Mouse (Mus musculus) T-cell, adult 2 months (primary cell): ENCODE results near the gene Slc28a1.

Source experiments
- DNase-seq: peaks from one replicate; pipeline ENCODE4 v3.0.0; 2022; ENCODE audit warnings: low spot score

Slc28a1 gene

DNA sequence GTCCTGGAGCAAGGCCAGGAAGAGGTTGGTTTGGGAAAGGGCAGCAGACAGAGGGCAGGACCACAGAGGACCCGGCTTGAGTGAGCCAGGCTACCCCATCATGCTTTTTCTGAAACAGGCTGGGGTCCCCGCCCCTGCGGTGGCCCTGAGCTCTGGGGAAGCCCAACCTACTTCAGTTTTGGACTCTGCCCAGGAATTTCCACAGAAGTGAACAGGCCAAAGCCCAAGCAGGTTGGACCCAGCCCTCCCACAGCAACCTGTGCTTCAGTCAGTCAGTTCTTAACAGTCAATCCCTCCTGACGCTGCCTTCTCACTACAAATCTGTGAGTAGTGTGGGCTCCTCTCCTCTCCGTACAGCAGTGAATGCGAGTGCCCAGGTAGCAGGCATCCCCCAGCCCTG lies at the start of gene Slc28a1:
Gene Slc28a1, plus strand, starts transcription at position 245 of the 400 bp plus-strand sequence.
- DNase-seq, result no peak

- DNase-seq, result no peak
Measured at GRCm38 (mm10) chr7:81066714-81067113, 47.9 kb upstream of the Slc28a1 start.

GRCm38 (mm10) chr7:81072463-81072862 lies 42.1 kb upstream of the Slc28a1 start:
- no peak for DNase-seq

- peak; percentile 14 for DNase-seq
Measured at GRCm38 (mm10) chr7:81073273-81073672, 41.3 kb upstream of the Slc28a1 start.

DNA sequence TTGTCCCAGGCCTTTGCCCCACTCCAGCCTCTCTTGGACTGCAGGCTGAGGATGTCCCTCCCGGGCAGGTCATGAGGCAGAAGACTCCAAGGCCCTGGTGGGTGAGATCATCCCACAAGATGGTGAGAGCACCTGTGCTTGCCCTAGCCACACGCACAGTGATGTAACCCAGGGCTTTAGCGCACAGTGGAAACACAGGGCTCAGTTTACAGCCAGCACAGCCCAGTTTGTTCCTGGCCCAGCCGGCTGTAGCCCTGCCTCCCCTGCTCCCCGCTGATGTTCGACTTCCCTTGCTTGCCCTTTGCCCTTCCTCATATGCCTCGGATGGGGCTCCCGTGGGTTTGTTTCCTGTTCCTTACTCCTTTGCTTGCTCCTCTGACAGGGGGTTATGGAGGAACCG lies 40.1 kb upstream of the Slc28a1 start:
- DNase-seq, result peak; percentile 34

DNA sequence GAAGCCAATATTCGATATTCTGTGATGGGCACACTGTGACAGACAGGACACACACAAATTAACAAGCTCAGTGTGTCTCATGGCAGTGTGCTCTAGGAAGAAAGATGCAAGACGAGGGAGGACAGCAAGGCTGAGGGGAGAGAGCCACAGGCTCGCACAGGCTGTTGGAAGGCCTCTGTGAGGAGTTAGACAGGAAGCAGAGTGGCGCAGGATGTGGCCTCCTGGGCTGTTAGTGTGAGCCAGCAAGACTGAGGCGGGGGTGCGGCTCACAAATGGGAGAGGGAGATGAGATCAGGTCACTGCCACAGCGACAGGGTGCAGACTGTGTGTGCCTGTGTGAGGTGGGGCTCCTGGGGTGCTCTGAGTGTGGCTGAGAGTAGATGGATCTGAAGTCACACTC lies 39.3 kb upstream of the Slc28a1 start:
- DNase-seq, result peak; percentile 80

DNA sequence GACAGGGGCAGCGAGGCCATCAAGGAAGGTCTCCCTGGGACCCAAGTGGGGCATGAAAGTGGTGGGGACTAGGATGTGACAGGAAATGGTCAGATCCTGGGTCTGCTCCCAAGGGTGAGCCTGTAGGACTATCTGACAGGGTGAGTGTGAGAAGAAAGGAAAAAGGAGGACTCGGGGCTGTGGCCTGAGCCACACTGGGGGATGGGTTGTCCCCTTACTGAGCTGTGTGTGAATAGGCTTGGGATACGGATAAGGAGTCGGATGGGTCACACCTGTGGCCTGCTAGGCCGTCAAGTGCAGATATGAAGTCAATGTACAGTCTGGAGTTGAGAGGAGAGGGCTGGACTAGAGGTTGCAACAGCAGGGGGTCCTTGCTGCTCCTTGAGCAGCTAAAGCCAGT lies 38.9 kb upstream of the Slc28a1 start:
- no peak for DNase-seq

DNA sequence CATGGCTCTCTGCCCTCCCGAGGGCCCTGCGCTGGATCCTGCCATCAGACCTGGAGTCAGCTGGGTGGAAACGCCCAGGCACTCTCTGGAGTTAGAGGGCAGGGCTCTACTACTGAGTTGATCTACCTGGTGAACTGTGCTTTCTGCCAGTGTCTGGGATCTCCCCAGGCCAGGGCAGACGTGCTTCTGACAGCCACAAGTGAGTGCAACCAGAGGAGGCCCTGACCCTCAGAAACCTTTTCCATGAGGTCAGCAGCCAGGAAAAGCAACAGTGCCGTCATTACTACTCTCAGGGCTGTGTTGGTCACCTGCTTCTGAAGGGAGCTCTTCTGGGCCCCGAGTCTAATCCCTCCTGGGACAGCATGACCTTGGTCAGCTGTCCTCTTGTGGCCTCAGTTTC lies 37.6 kb upstream of the Slc28a1 start:
- DNase-seq, result no peak

DNA sequence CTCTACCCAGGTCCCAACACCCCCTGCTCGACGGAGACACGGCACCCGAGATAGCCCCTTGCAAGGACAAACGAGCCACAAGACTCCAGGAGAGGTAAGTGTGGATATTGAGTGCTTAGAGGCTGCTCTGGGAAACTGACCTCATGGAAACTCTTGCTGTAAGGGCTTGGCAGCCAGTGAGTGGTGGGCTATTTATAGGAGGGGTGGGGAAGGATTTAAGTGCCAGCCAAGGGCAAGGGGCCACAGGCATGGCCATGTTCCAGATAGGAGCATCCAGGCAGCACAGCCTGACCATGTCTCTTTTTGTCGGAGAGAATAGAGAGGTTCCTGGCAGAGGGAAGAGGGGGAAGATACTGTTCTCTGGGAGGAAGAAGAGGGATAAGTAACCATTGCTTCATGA lies 35.9 kb upstream of the Slc28a1 start:
- DNase-seq, result no peak

DNA sequence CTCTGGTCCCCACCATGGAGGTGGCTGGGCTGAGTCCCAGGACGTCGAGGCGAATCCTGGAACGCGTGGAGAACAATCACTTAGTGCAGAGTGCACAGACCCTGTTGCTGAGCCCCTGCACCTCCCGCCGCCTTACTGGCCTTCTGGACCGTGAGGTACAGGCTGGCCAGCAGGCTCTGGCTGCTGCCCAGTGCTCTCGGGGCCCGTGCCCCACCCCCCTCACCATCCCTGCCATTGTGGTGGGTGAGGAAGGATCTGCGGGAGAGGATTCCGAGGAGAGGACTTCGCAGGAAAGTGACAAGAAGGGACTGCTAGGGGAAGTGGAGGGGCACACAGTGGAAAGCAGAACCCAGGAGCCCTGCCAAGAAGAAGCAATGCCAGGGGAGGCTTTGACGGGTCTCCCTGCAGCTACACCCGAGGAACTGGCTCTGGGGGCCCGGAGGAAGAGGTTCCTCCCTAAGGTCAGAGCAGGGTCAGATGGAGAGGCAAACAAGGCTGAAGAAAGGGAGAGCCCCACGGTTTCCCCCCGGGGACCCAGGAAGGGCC lies 21.1 kb upstream of the Slc28a1 start:
- no peak for DNase-seq

DNA sequence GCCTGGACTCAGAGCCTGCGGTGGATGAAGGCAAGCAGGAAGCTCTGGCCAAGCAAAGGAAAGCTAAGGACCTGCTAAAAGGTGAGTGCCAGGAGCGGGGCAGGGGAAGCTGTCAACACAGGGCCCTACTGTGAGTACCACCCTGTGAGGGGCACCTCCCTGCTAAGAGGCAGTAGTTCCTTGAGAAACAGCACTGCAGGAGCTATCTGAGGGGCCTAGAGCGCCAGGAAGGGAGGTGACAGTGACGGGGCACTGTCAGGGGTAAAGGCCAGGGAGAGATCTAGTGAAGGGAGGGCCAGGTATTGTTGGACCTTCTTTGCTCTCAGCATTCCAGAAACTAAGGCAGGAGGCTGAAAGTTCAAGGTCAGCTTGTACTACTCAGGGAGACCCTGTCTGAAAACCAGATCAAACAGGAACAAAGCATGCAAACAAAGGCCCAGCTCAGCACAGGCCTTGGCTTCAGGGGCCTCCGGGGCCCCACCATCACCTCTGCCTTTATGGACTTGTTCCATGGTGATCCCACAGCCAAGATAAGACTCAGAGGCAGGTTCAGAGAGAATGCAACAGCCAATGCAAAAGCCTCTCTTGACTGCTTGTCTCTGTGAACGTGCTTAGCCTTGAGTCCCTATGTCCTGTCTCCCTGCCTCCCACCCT lies 20.4 kb upstream of the Slc28a1 start:
- no peak for DNase-seq

- DNase-seq, result no peak
Measured at GRCm38 (mm10) chr7:81100341-81100740, 14.3 kb upstream of the Slc28a1 start.

DNA sequence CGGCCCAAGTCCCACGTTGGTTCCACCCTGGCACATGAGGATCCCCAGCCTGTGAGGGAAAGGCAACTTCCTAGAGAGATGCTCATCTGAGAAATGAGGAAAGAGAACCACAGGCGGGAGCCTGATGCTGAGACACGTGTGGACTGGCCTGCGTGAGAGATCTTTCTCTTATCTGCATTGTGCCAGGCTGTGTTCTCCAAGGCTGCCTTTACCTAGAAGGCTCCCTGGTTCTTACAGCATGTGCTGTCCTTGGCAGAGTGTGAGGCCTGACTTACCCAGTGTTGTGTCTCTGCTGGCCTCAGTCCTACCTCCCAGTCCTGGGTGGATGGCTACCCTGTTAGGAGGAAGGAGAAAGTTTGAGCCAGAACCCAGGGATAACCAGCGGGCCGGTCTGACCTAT lies 11.7 kb upstream of the Slc28a1 start:
- DNase-seq, result no peak

GRCm38 (mm10) chr7:81105525-81105924 lies 9.1 kb upstream of the Slc28a1 start:
- DNase-seq, result no peak

- no peak for DNase-seq
Measured at GRCm38 (mm10) chr7:81108226-81108625, 6.4 kb upstream of the Slc28a1 start.

- DNase-seq, result no peak
Measured at GRCm38 (mm10) chr7:81109717-81110651, 4.6 kb upstream of the Slc28a1 start.

- DNase-seq, result no peak
Measured at GRCm38 (mm10) chr7:81110791-81111190, 3.8 kb upstream of the Slc28a1 start.

GRCm38 (mm10) chr7:81111729-81112128 lies 2.9 kb upstream of the Slc28a1 start:
- no peak for DNase-seq

DNA sequence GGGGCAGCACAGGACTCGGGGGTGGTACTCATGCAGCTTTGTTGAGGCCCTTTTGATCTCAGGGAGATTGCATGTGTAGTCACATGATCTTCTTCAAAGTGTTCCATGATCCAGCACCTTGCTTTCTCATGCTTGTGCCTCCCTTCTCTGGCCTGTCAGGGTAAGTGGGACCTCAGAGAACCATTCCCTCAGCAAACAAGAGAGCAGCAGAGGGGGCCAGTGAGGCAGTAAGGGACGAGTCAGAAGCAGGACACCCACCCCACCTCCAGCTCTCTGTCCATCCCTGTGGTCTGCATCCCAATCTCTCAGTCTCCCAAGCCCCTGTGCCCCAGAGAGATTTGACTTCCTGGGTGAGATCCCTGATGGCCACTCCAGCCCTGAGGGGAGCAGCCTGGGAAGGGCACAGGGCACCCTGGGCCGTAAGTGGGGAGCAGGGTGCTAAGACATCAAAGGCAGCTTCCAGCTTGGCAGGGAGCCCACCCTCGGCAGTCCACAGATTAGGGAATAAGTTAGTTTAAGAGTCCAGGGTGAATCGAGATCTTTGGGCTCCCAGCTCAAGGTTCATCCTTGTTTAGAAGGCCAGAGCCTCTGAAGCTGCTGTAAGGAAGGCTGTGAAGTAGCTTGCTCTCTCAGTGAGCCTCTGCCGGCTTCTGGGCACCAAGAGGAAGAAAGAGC lies 1.8 kb upstream of the Slc28a1 start:
- no peak for DNase-seq

DNA sequence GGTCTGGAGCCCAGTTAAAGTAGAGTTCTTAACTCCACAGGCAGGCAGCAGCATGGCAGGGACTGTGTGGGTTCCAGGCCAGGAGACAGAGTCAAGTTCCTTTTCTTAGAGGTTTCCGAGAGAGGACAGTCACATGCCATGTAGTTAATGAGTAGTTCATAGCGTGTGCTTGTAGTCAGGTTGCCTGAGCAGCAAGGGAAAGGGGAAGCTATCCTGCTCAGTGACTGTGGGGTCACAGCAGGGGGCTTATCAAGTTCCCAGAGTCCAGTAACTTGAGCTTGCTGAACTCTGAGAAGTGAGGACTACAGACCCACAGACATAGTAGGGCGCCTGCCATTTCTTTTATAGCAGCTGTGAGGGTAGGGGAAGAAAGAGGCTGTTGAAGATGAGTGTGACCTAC lies 6.5 kb downstream of the Slc28a1 start:
- no peak for DNase-seq

DNA sequence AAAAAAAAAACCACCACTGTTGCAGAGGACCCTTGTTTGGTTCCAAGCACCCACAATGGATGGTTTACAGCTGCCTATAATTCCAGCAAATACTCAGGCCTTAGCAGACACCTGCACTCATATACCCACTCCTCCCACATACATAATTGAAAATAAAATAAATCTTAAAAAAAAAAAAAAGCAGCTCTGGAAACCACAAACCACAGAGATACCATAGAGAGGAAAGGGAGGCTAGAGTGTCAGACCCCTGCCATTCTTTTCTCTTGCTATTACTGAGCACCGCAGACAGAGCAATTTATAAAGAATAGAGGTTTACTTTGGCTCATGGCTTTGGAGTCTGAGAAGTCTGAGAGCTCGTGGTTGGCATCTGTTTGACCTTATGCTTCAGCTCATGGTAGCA lies 8.2 kb downstream of the Slc28a1 start:
- no peak for DNase-seq

DNA sequence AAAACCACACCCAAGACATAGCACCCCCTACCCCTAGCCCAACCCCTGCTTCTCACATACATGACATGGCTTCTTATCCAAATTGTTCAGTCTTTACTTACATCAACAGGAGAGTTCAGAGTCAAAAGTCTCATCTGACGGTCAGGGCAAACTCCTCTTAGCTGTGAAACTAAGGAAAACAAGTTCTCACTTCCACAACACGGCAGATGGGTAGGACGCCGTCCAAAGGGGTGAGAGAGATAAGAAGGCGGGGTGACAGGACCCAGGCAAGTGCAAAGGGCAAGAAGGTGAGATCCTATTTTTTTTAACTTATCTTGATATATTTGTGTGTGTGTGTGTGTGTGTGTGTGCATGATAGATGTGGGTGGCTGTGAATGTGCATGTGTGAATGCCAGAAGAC lies 9.0 kb downstream of the Slc28a1 start:
- DNase-seq, result no peak

DNA sequence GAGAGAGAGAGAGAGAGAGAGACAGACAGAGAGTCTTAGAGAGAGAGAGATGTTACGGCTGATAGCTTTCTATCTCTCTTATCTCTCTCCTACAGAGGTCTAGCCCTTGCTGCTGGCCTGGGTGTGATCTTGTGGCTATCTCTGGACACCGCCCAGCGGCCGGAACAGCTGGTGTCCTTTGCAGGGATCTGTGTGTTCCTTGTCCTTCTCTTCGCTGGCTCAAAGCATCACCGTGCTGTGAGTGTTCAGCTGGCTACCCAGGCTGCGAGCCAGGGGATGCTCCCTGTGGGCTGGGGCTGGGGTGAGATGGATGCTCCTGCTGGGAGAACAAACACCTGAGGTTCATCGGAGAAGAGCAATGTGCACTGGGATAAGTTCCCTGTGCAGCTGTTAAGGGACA lies 10.2 kb downstream of the Slc28a1 start:
- DNase-seq, result no peak
